Mouse (Mus musculus): ENCODE measurements around the gene Olfr10.
A peak's percentile ranks its signal among the peaks of the same experiment; 100 is the strongest.
"Not testable (repeated sequence)": the region's sequence is repeated elsewhere in the genome, so short reads cannot be mapped to it uniquely, and the experiment has no call there.

The Olfr10 gene

DNA sequence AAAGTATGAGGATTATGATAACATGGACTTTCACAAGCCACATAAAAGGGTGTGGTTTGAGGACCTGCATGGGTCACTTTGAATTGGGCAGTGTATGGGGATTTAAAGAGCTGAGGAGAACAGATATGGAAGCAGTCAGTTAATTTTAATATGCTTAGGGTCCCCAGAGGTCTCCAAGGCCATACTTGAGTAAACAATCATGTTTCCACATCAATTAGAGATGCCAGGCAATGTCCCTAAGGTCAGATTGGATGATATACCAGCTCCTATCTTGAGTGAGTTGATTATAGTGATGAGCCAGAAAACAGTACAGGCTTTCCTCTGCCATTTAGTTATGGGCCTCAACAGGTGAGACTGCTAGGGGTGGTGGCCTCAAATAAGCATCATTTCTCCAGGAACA lies at the start of gene Olfr10:
Gene Olfr10 (plus strand): TSS at position 301 of the 400 bp plus-strand sequence.
- no peak for DNase-seq (ENCODE audit: extremely low spot score, low read depth, low spot score)

DNA sequence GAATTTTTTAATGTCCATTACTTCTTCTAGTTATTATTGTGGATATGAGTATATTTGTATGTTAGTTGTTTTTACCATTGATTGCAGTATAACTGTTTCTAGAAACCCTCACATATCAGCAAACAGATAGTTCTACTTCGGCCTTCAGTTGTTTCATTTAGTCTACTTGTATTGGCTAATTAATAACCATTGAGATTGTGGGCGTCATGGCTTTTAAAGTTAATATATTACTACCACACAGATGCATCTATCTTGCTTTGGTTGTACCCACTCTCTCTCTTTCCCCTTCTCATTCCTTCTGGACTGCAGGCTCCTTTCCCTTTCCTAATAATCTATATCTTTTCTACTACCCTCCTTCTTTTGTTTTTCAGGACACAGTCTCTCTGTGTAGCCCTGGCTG lies 45.2 kb upstream of the Olfr10 start:
- no peak for DNase-seq (ENCODE audit: extremely low spot score, low read depth, low spot score)

DNA sequence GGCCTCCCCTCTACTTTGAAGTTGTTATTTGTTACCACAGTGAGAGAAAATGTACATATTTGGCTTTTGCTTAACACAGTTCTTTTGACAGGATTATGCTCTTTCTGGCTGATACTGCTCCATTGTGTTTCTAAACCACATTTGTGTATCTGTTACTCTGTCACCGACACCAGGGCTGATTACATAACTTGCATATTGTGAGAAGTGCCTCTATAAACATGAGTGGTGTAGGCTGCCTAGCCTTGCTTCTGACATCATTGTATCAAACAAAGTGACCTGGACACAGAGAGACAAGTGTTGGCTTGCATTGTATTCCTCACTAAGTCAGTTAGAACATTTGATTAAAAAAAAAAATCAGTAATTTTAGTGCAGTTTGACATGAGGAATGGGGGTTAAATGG lies 44.7 kb upstream of the Olfr10 start:
- no peak for DNase-seq (ENCODE audit: extremely low spot score, low read depth, low spot score)

DNA sequence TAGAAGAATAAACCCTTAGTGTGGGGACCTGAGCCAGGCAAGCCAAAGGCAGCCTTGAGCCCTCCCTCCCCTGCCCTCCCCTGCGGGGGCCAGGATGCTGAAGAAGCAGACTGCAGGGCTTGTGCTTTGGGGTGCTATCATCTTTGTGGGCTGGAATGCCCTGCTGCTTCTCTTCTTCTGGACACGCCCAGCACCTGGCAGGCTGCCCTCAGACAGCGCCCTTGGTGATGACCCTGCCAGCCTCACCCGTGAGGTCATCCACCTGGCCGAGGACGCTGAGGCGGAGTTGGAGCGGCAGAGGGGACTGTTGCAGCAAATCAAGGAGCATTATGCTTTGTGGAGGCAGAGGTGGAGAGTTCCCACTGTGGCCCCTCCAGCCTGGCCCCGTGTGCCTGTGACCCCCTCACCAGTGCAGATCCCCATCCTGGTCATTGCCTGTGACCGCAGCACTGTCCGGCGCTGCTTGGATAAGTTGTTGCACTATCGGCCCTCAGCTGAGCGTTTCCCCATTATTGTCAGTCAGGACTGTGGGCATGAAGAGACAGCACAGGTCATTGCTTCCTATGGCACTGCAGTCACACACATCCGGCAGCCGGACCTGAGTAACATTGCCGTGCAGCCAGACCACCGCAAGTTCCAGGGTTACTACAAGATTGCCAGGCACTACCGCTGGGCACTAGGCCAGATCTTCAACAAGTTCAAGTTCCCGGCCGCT lies 43.8 kb upstream of the Olfr10 start:
- DNase-seq (ENCODE audit: extremely low spot score, low read depth, low spot score) = no peak

DNA sequence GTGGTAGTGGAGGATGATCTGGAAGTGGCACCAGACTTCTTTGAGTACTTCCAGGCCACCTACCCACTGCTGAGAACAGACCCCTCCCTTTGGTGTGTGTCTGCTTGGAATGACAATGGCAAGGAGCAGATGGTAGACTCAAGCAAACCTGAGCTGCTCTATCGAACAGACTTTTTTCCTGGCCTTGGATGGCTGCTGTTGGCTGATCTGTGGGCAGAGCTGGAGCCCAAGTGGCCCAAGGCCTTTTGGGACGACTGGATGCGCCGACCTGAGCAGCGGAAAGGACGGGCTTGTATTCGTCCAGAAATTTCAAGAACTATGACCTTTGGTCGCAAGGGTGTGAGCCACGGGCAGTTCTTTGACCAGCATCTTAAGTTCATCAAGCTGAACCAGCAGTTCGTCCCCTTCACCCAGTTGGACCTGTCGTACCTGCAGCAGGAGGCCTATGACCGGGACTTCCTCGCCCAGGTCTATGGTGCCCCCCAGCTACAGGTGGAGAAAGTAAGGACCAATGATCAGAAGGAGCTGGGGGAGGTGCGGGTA lies 43.2 kb upstream of the Olfr10 start:
- DNase-seq (ENCODE audit: extremely low spot score, low read depth, low spot score) = no peak

DNA sequence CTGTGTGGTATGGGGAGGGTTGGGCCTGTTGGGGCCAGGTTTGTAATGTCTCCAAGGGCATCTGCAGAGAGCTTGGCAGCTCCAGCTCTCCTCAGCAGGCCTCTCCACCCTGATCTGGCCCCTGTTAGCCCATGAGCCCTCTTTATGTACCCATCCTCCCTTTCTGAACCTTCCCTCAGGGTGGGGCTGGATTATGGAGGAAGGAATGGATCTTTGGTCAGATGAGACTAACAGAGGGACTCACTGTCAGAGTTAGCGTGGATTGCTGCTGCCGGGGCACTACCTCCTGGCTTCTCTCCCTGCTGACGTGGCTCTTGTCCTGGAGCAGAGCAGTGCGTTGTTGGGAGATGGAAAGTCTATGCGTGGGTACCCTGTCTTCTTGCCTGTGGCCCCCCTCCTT lies 42.3 kb upstream of the Olfr10 start:
- DNase-seq (ENCODE audit: extremely low spot score, low read depth, low spot score) = no peak

DNA sequence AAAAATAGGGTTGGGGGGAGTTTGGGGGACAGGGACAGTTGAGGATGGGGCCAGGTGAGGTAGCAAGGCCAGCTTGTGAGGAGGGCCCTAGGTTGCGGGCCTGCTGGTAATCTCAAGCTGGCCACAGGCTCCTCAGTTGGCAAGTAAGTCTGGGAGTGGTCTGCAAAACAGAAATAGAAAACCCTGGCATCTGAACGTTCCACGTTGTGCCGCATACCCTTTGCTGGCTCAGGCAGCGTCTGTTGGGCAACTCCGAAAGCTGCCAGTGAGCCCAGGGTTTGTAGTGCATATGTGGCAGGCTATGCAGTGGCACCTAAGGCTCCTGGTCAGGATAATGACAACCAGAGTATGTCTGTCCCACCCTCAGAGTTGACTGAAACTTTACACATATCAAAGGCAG lies 41.4 kb upstream of the Olfr10 start:
- DNase-seq (ENCODE audit: extremely low spot score, low read depth, low spot score) = no peak

DNA sequence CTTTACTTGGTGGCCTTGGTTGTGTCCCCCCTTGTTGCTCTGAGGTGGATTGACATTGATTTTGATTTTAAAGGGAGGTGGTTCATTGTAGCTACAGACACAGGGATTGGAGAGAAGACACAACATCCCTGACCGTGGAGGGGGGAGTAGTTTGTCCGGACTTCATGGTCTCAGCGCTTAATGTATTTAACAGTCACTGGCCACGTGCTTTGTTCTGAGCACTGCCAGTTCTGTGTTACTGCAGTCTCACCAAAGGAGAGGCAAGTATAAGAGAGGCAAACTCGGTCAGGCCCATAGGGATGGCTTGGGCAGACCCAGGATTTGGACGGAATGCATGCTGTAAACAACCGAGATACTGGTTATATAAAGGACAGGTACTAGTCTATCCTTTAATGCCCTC lies 40.5 kb upstream of the Olfr10 start:
- DNase-seq (ENCODE audit: extremely low spot score, low read depth, low spot score) = no peak

DNA sequence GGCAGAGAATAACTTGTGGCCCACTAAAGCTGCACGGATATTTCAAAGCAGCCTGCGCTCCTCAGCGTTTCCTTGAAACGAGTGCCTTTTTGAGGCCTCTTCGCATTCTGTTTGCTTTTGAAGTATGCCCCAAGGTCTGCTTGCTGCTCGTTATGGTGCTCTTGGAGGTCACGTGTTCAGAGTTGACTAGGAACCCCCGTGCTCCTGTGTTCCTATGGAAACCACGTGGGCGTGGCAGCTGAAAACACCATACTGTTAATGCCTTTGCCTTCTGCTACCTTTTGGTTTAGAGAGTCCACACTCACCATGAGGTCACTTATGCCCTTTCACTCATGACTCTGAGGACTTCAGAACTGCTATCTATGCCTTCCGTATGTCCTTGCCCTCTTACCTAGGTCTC lies 39.9 kb upstream of the Olfr10 start:
- DNase-seq (ENCODE audit: extremely low spot score, low read depth, low spot score) = no peak

DNA sequence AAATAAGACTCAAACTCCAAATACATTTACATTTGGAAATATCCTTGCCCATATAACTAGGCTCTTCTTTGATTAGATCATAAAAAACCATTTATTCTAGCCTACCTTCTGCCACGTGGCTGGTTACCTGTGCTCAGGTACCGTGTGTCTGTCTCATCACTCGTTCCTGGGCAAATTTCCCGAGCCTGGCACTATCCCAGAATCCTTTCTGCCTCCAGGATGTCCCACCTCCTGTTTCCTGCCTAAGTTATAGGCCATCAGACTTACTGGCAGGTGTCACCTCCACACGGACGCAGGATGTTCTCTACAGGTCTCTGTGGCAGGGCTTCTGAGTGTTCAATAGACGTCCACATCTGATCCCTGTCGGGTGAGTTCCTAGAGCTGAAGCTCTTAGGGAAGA lies 39.4 kb upstream of the Olfr10 start:
- DNase-seq (ENCODE audit: extremely low spot score, low read depth, low spot score) = no peak

DNA sequence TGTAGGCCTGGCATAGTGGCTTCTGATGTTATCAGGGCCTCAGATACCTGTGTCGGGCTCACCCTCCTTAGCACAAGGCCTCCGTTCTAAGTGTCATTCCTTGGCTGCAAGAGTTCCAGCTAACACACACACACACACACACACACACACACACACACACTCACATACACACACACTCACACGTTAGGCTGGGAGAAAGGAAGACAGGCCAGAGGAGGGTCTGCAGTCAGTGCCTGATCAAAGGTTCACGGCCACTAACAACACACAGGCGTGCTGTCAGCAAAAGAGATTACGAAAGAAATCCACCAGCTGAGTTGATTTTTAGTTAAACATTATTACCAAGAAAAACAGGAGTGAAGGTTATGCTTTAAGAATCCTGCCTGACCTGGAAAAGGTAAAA lies 37.9 kb upstream of the Olfr10 start:
- no peak for DNase-seq (ENCODE audit: extremely low spot score, low read depth, low spot score)

DNA sequence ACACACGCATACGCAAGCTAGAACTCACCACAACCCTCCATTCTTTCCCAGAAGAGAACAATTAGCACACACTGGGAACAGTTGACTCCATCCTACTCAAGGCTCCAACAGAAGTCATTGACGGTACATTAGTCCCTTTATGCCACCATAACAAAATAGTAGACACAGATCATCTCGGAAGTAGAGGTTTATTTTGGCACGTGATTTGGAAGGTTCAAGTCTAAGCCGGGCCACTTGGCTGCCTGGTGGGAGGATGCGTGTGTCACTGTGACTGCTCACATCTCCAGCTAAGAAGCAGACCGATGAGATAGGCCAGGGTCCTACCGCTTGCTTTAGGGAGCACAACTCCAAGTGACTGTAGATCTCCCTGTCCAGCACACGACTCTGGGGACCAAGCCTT lies 37.2 kb upstream of the Olfr10 start:
- no peak for DNase-seq (ENCODE audit: extremely low spot score, low read depth, low spot score)

DNA sequence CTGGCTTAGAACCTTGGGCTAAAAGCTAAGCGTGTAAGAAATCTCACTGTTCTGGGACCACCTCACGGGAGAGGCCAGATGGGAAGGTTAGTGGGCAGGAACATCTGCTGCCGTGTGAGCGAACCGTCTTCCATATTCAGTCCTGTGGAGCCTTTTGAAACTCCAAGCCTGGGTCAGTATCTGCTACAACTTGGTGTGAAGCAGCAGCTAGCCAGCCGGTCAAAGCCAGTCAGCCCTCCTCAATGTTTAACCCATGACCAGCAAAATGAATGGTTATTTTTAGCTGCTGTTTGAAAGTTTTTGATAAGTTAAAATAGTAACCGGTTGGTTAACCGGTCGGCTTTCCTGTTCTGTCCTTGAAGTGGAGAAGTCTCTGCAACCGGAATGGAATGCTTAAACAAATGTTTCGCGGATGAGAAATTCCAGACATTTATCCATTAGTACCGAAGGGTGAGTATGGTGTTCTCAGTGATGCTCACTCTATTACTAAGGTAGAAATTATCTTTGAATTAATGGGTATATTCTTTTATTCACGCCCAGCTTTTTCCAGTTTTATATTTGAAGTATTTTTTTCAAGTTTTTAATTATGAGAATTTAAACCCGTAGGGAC lies 36.5 kb upstream of the Olfr10 start:
- DNase-seq (ENCODE audit: extremely low spot score, low read depth, low spot score) = no peak

DNA sequence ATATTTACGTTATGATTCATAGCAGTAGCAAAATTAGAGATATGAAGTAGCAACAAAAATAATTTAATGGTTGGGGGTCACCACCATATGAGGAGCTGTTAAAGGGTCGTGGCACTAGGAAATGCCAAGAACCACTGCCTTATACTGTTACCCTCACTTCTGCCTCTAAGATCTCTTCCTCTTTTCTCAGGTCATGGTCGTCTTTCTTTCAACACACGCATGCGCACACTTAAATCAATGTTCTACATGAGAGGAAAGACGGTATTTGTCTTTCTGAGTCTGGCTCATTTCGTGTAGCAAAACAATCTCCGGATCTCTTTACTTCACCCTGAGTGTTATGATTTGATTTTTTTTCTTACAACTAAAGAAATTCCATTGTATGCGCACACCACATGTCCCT lies 34.8 kb upstream of the Olfr10 start:
- no peak for DNase-seq (ENCODE audit: extremely low spot score, low read depth, low spot score)

DNA sequence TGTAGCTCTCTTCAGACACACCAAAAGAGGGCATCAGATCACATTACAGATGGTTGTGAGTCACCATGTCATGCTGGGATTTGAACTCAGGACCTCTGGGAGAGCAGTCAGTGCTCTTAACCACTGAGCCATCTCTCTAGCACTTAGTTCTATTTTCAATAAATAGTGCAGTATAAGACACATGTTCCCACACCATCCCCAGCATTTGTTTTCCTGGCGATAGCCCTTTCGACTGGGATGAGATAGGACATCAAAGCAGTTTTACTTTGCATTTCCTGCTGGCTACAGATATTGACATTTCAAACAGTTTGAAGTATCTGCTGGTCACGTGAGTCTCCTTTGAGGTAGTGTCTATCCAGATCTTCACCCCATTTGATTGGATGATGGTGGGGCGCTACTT lies 34.2 kb upstream of the Olfr10 start:
- no peak for DNase-seq (ENCODE audit: extremely low spot score, low read depth, low spot score)

DNA sequence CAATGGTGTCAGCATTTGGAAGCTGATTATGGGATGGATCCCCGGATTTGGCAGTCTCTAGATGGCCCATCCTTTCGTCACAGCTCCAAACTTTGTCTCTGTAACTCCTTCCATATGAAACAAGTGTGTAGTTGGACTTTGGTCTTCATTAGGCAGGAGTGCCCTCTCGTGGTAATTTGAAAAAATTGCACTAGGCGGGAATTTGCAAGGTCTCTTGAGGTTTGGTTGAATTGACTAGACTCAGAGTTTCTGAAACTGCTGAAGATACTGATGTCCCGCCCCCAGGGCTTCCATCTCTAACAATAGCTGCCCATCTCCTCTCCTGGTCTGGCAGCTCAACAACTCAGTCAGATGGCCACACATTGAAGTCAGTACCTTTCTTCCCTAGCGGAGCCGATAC lies 33.2 kb upstream of the Olfr10 start:
- DNase-seq (ENCODE audit: extremely low spot score, low read depth, low spot score) = peak; percentile 22

DNA sequence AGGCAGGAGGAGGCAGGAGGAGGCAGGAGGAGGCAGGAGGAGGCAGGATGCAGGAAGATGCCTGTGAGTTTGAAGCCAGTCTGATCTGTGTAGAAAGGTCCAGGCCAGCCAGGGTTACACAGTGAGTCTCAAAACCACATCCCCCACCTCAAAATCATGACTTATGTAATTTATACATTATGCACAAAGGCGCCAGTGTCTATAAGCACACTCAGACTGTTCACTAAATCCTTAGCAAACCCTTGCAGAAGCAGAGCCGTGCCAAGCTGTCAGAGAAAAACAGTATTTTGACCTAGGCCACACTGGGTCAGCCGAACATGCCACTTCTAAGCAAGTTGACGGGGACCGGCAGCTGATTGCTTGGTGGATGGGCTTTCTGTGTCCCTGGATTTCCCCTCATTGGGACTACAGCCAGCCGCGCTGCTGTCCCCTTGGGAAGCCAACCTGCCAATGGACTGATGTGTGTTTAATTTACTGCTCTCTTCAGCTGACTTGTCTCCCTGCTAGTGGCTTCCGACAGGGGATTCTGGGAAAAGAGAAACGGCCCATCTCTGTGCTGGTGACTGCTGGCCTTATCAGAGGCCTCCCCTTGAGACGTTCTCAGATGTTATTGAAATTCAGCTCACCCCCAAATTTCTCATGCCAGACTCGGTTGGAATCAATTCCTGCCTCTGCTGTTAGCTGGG lies 30.6 kb upstream of the Olfr10 start:
- no peak for DNase-seq (ENCODE audit: extremely low spot score, low read depth, low spot score)

DNA sequence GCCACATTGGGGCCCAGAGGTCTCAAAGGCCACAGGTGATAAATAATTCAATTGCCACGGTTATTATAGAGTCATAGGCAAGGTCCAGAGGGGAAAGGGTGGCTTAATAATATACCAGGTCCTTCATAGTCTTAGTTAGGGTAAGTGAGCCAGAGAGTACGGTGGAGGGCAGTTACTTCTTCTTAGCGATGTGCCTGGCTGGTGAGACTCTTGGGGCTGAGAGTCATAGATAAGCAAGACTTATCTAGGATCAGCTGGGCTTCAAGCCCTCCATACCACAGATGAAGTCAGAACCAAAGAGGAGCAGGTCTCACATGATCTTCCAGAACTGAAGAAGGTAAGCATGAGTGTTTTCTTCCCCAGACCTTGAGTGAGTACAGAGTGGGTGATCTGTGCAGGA lies 26.3 kb upstream of the Olfr10 start, which contains the start of gene Olfr1393:
Gene Olfr1393 (plus strand): TSS at position 83 of the 400 bp plus-strand sequence.
- DNase-seq (ENCODE audit: extremely low spot score, low read depth, low spot score) = no peak

DNA sequence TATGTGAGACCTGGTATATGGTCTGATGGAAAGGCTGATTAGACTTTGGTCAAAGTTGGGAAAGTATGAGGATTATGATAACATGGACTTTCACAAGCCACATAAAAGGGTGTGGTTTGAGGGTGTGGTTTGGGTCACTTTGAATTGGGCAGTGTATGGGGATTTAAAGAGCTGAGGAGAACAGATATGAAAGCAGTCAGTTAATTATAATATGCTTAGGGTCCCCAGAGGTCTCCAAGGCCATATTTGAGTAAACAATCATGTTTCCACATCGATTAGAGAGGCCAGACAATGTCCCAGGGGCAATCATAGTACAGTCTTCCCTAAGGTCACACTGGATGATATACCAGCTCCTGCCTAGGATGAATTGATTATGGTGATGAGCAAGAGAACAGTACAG lies 19.6 kb upstream of the Olfr10 start, which contains the start of gene Olfr1392:
Gene Olfr1392 (plus strand): TSS at position 301 of the 400 bp plus-strand sequence.
- DNase-seq (ENCODE audit: extremely low spot score, low read depth, low spot score) = not testable (repeated sequence)

DNA sequence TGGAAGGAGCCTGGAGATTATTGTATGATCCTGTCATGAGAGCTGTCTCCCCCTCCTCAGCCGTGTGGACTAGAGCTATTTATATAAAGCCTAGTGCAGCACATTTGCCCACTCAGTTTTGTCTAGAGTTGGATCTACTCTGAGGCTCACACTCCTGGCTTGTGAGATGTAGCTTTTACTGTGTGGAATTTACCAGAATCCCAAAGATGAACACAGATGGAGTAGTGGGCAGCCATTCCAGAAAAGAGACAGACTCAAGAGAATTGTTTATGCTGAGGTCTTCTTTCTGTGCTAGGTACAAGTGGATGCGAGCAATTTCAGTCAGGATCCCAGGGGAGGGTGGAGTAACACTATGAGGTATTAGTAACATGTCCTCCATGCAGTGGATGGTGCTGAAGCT lies 17.3 kb upstream of the Olfr10 start:
- no peak for DNase-seq (ENCODE audit: extremely low spot score, low read depth, low spot score)

DNA sequence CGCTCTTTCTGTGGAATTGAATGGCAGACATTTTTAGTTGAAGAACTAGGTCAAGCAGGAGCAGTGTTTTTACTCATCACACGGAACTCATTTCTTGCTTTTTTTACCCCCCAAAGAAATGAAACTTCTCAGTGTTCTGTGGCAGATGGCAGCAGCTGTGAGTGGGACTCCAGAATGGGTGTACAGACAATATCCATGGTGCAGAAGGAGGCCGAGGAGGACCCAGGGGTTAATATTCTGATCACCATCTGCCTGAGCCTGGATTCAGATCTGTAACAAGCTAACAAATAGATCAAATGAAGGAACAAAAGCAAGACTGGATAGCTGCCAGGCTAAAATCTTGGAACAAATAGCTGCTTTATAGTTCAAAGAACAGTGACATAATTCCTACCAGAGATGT lies 11.8 kb upstream of the Olfr10 start:
- DNase-seq (ENCODE audit: extremely low spot score, low read depth, low spot score) = no peak

DNA sequence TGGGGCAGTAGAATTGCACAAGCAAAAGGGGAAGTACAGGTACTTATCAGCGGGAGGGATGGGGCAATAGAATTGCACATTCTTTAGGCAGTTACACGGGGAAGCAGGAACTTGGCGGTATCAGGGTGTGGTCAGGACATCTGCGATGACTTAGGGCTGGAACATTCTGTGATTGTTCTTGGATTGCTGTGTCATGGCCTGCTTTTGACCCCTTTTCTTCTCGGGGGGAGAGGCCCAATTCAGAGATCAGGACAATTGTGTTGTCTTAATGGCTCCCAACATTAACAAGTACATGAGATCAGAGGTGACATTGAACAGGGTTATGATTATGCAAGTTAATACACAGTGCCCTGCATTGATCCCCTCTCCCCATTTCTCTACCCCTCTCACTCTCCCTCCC lies 4.0 kb downstream of the Olfr10 start:
- not testable (repeated sequence) for DNase-seq (ENCODE audit: extremely low spot score, low read depth, low spot score)

All from hindlimb bud, embryonic 11.5 days (tissue).